8 mouse cellular contexts compared by ENCODE assay signal in genomic region chr2:68320670-68321069, GRCm38 (mm10).
DNase-seq lines count a peak whose midpoint lies in the region; ATAC-seq lines count a peak whose summit lies in the region.

No protein-coding gene starts in this region.

- no peak for DNase-seq in frontal cortex, postnatal 36 days (ENCODE audit: low spot score in 2 of 2)
- peak; percentile 45 for DNase-seq in brain, embryonic 18.5 days (ENCODE audit: low read depth, low spot score)
- peak; percentile 14 for DNase-seq in heart, postnatal 4 days
- peak; percentile 71 for DNase-seq in lung, postnatal 10 days
- no peak for DNase-seq in natural killer cell, adult 2 months (ENCODE audit: low spot score in 2 of 2)
- DNase-seq in ovary, adult 18-20 months (ENCODE audit: low spot score), result no peak

- ATAC-seq in frontal cortex, adult (ENCODE audit: low TSS enrichment), result peak; percentile 15; the same call in 1 of the 2 replicates
- ATAC-seq in inflammation-experienced regulatory T-cells, adult 6 months, result no peak

Comparison
In these comparisons a context has a peak if more than half of its experiments do, and no peak if none do; other contexts are left out.
1. DNase-seq: peak in brain, embryonic 18.5 days (single experiment), heart, postnatal 4 days (single experiment) and lung, postnatal 10 days (single experiment); none in frontal cortex, postnatal 36 days (0 of 2), natural killer cell, adult 2 months (0 of 2) and ovary, adult 18-20 months (single experiment).